Mouse (Mus musculus) CD4-positive helper T cell, adult 2 months (primary cell): ENCODE results near the gene Nt5dc3.

ENCODE experiments used
- DNase-seq: peaks from one replicate; pipeline ENCODE4 v3.0.0-alpha.2; 2012; ENCODE audit warnings: low read depth, missing footprints, low spot score

Nt5dc3 gene

GRCm38 (mm10) chr10:86814292-86815131 is 35.7 kb downstream of the Nt5dc3 start:
- no peak for DNase-seq

- DNase-seq = no peak
These were observed 36.3 kb downstream of the Nt5dc3 start for GRCm38 (mm10) chr10:86815133-86815532.

- DNase-seq = no peak
These were observed 40.9 kb downstream of the Nt5dc3 start for GRCm38 (mm10) chr10:86819649-86820165.

GRCm38 (mm10) chr10:86821014-86821413 is 42.2 kb downstream of the Nt5dc3 start:
- no peak for DNase-seq

GRCm38 (mm10) chr10:86824093-86824492 is 45.3 kb downstream of the Nt5dc3 start:
- no peak for DNase-seq

GRCm38 (mm10) chr10:86824871-86825270 is 46.1 kb downstream of the Nt5dc3 start:
- no peak for DNase-seq

- DNase-seq = no peak
These were observed 47.2 kb downstream of the Nt5dc3 start for GRCm38 (mm10) chr10:86825871-86826522.

- DNase-seq = no peak
These were observed 48.1 kb downstream of the Nt5dc3 start for GRCm38 (mm10) chr10:86826929-86827328.

GRCm38 (mm10) chr10:86828221-86829135 is 49.7 kb downstream of the Nt5dc3 start:
- DNase-seq = no peak

GRCm38 (mm10) chr10:86829515-86829914 is 50.7 kb downstream of the Nt5dc3 start:
- no peak for DNase-seq

- no peak for DNase-seq
These were observed 58.0 kb downstream of the Nt5dc3 start for GRCm38 (mm10) chr10:86836784-86837183.

GRCm38 (mm10) chr10:86838827-86839226 is 60.0 kb downstream of the Nt5dc3 start:
- no peak for DNase-seq

GRCm38 (mm10) chr10:86842659-86843058 is 63.9 kb downstream of the Nt5dc3 start:
- no peak for DNase-seq

- no peak for DNase-seq
These were observed 68.2 kb downstream of the Nt5dc3 start for GRCm38 (mm10) chr10:86846926-86847467.

GRCm38 (mm10) chr10:86849087-86849486 is 70.3 kb downstream of the Nt5dc3 start:
- no peak for DNase-seq

- DNase-seq = no peak
These were observed 70.7 kb downstream of the Nt5dc3 start for GRCm38 (mm10) chr10:86849508-86849907.

GRCm38 (mm10) chr10:86852160-86852559 is 73.4 kb downstream of the Nt5dc3 start:
- no peak for DNase-seq

GRCm38 (mm10) chr10:86853433-86853832 is 74.6 kb downstream of the Nt5dc3 start:
- DNase-seq = no peak

GRCm38 (mm10) chr10:86860396-86860795 is 81.6 kb downstream of the Nt5dc3 start:
- DNase-seq = no peak

GRCm38 (mm10) chr10:86862496-86862895 is 83.7 kb downstream of the Nt5dc3 start:
- DNase-seq = no peak

GRCm38 (mm10) chr10:86863429-86863828 is 84.6 kb downstream of the Nt5dc3 start:
- no peak for DNase-seq
